Mouse (Mus musculus): ENCODE results near the gene Ccdc130. TPM values are rescaled to one million over a fixed set of nuclear protein-coding genes. Genes with fewer than 3 reads are reported as not detected.
A peak's percentile ranks its signal among the peaks of the same experiment; 100 is the strongest.

Ccdc130 gene
- total RNA-seq, 2 experiments from 2014 or later, result 3.3 to 22.1 TPM

DNA sequence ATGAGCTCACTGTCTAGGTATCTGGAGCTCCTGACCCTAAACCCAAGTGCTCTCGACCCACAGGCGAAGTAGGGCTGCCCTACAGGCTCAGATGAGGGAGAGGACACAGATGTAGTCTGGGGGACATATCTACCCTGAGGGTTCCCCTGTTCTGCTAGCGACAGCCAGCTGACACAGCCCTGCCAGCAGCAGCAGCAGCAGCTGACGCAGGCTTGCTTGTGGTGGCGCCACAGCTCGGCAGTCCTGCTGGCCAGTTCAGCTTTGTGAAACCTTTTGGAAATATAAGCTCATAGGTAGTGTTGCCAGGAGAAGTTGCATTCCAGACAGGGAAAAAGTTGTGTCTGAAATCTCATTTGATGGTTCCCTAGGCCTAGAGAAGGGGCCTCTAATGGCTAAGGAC lies 29.0 kb downstream of the Ccdc130 start:
- ATAC-seq (replicated peaks; ENCODE audit: low FRiP score, poor library complexity, severe bottlenecking), result no peak

DNA sequence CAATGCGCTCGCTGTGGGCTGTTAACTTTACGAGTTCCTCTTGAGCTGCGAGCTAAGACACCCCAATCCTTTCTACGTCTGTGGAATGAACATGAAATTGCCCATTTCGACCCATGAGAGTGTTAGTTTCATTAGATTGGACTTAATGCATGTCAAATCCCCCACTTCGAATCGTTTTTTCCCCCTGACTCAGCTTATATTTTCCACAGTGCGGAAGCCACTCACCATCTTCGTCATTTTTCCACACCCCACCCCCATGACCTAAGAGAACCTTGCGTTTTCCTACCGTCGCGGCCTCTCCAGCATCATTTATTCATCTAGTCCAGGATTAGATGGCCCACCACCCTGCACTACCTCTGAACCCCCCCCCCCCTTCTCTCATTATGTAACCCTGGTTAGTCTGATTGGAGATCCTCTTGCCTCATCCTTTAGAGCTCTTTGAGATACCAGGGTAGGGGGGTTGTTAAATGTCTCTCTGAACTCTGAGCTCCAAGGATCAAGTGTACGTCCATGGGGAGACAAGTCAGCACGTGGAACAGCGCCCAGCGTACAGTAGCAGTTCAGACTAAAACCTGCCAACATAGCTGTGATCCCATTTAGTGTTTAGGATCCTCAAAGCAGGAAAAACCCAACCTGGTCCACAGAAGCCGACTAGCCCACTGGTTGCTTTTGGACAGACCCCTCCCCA lies 32.5 kb downstream of the Ccdc130 start:
- peak; percentile 7 for ATAC-seq (replicated peaks; ENCODE audit: low FRiP score, poor library complexity, severe bottlenecking)

DNA sequence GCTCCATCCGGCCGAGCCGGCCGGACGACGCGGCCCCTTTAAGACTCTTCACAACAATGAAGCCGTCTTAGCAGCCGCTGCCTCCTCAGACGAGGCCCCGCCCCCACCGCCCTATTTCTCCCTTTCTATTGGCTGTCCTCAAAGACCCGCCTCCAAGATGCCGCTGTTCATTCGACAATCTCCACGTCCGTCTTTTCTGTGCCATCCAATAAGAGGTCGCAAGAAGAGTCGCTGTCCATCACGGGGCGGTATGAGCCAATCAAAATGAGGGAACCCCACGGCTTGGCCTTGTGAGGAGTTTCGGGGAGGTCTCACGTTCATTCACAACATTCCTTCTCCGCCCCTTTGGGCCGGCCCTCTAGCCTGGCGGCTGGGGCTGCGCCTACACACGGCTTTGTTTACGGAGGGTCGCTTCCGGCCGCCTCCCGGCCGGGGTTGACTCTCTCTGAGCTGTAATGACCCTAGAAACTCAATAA lies 33.1 kb downstream of the Ccdc130 start, which contains the start of gene Zswim4:
Gene Zswim4 (minus strand): TSS at position 58 of the 476 bp plus-strand sequence.
- ATAC-seq (replicated peaks; ENCODE audit: low FRiP score, poor library complexity, severe bottlenecking), result peak; percentile 95

DNA sequence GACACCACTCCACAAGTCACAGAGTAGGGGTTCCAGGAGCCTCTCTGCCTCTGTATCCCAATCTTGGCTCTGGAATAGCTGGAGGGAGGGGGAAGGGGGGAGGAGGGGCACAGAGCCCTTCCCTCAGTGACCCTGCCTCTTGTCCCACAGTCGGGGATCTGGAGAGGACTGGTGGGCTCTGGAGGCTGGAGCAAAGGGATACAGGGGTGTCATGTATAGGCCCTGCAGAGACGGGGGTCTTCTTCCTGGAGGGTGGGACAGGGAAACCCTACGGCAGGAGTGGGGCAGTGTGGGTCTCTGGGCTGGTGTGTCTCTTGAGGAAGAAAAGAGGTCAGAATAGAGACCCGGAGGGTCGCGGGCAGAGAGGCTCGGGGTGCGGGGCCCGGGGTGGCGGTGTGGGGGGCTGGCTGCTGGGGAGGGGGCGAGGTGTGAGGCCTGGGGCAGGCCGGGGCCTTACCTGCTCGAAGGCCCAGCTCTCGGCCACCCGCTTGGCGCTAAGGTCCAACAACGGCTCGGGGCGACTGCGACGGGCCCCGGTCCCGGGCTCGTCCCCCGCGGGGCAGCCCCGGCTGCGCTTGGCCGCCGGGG lies 33.7 kb downstream of the Ccdc130 start:
- ATAC-seq (replicated peaks; ENCODE audit: low FRiP score, poor library complexity, severe bottlenecking), result no peak

DNA sequence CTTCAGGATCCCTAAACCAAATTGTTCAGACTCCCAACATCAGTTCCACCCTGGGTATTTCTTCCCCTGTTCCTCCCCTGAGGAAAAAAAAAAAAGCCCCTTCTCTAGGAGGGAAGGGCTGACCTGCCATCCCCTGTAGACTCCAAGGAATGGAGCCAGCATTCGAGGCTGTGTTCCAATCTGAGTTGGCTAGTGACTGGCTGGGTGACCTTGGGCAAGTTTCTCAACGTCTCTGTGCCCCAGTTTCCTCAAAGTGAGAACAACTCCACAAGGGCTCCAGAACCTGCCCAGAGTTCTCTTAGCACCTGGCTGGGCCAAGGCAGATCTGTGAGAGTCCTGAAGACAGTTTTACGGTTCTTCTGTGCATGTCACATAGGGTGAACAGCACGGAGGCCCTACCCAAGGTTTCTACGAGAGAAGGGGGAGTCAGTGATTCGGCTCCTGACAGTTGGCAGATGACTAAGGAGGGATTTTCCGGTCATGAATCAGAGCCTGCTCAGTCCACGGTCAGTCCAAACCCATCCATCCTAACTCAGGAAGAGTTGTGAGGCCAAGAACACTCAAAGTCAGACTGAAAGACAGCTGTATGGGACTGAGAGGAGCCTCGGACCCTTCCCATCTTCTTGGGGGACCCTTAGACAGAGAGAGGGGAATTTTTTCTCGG lies 34.3 kb downstream of the Ccdc130 start:
- no peak for ATAC-seq (replicated peaks; ENCODE audit: low FRiP score, poor library complexity, severe bottlenecking)

DNA sequence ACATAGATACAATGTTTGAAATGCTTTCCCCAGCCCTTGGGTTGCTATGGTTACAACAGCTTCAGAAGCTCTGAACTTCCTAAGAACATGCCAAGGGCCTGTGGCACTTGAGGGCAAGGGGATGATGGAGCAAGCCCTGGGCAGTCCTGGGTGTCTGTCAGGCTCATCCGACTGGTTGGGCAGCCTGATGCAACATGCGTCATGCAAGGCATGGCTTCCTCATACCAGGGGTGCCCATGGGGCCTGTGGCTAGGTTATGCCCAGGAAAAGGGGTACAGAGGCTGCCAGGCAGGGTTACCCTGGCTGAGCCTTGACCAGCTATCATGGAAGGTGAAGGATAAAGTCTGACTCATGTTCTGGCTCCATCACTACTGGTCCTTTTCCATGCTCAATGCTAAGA lies 37.1 kb downstream of the Ccdc130 start:
- no peak for ATAC-seq (replicated peaks; ENCODE audit: low FRiP score, poor library complexity, severe bottlenecking)

DNA sequence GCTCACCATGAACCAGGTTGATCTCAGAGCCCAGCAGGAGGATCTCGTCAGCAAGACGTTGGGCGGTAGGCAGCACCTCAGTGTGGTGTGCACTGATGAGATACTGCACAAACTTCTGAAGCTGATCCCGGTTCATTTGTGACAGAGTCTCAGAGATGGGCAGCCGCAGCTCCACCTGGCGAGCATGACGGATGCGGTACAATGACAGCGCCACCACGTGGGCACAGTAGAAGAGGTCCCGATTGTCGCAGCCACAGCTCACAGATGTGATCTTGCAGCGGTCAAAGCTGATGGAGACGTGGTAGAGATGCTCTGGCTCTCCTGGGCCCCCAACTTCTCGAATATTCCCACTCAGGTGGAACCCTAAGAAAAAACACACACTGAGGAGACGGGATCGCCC lies 39.4 kb downstream of the Ccdc130 start:
- ATAC-seq (replicated peaks; ENCODE audit: low FRiP score, poor library complexity, severe bottlenecking), result no peak

DNA sequence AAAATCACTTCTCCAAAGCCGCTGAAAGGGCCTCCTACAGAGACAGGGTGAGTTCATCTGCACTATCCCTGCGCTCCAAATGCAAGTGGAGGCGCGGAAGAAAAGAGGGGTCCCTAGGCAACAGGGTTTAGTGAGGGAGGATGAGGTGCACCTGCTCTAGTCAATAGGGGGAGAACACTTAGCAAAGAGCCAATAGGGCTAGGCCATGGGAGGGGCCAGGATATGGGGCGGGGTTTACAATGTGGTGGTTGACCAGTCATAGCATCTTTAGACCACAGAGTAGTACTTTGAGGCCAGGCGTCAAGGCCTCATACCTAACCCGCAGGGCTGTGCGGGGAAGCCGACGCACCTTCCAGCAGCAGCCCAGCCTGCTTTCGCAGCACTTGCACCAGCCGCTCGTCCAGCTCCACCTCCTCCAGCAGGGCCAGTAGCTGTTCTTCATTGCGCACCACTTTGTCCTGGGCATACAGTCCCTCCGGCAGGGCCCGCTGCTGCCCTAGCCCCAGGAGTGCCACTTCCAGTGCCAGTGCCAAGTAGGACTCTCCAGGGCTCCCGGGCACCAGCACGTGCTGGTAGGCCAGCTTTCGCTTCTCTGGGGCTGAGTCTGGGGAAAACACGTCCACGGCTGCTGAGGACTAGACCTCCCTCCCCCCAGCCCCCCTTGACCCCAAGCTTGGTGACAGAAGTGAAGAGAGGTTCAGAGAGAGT lies 46.7 kb downstream of the Ccdc130 start:
- no peak for ATAC-seq (replicated peaks; ENCODE audit: low FRiP score, poor library complexity, severe bottlenecking)

DNA sequence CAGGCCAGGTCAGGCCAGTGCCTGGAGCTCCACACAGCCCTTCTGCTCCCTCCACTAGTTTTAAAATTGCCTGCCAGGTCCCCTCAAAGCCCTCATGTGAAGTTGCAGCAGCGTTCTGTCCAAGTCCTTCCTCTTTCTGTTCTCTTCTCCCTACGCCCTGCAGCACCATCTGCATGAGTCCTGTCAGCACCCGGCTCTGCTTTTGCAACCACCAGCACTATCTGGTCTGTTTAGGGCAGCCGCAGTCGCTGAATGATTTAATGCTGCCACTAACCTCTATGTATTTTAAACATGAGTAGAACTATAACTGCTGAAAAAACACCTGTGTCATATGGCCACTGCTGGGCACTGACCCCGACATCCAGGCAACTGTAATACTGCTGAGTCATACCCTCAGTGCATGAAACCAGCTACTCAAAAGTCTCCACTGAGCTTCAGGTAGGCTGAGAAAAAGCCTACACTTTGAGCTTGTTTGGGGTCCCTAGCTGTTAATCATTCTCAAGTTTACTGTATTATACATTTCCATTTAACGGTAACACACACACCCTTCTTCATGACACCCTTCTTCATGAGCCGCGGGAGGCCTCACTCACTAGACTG lies 47.5 kb downstream of the Ccdc130 start:
- peak; percentile 65; the same call in 1 of the 2 replicates for ATAC-seq (replicated peaks; ENCODE audit: low FRiP score, poor library complexity, severe bottlenecking)

DNA sequence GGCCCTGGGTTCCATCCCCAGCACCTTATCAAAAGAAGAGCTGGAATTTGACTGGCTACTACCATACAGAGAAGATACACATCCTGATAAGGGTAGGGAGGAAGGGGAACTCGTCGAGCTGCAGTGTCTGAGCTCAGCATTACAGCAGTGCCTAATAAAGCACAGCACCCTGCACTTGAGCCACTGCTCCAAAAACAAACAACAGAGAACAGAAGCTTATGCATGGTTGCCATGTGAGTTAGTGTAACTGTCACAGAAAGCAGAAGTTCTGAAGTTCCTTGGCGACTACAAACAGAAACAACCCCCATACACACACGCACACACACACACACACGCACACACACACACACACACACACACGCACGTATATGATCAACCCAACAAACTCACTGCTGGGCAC lies 50.1 kb downstream of the Ccdc130 start:
- no peak for ATAC-seq (replicated peaks; ENCODE audit: low FRiP score, poor library complexity, severe bottlenecking)

DNA sequence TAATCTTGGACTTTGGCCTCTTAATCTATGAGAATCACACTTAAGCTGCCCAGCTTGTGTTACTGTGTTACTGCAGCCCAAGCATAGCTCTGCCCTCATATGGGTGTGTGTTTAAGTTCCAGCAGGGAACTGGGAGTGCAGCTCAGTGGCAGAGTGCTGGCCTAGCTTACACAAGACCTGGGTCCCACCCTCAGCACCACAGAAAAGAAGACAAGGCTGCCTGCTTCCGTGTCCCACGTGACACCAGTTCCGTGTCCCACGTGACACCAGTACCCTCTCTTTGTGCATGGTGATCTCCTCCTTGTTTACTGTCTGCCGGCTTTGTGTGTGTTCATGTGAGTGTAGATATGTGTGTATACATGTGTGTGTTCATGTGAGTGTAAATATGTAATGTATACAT lies 52.0 kb downstream of the Ccdc130 start:
- no peak for ATAC-seq (replicated peaks; ENCODE audit: low FRiP score, poor library complexity, severe bottlenecking)

DNA sequence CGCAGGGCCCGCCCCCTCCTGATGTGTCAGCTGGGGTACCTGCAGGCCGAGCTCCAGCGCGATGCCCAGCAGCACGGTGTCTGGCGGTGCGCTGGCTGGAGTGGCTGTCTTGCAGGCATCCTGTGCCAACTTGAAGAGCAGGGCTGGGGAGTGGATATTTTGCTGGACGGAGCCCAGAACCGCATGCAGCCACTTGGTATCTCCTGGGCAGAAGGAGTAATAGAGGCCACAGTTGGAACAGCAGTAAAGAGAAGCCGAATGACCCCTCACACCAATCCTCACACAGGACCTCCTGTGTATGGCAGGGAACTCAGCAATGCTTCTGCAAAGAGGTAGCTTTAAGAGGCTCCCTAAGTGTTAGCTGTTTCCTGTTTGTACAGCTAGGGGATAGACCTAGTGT lies 53.0 kb downstream of the Ccdc130 start:
- ATAC-seq (replicated peaks; ENCODE audit: low FRiP score, poor library complexity, severe bottlenecking), result no peak

DNA sequence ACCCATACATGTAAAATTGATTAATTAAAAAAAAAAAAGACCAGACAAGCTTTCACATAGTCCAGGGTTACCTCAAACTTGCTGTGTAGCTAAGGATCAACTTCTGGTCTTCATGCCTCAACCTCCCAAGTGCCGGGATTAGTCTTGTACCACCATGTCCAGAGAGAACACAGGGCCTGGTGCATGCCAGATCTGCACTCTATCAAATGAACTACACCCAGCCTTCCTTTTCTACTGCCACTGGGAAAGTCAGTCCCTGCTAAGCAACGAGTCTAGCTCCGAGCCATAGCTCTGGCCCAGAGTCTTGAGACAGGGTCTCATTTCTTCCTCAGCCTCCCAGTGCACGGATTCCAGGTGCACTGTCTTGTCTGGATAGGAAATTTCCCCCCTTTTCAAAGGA lies 56.9 kb downstream of the Ccdc130 start:
- ATAC-seq (replicated peaks; ENCODE audit: low FRiP score, poor library complexity, severe bottlenecking), result no peak

DNA sequence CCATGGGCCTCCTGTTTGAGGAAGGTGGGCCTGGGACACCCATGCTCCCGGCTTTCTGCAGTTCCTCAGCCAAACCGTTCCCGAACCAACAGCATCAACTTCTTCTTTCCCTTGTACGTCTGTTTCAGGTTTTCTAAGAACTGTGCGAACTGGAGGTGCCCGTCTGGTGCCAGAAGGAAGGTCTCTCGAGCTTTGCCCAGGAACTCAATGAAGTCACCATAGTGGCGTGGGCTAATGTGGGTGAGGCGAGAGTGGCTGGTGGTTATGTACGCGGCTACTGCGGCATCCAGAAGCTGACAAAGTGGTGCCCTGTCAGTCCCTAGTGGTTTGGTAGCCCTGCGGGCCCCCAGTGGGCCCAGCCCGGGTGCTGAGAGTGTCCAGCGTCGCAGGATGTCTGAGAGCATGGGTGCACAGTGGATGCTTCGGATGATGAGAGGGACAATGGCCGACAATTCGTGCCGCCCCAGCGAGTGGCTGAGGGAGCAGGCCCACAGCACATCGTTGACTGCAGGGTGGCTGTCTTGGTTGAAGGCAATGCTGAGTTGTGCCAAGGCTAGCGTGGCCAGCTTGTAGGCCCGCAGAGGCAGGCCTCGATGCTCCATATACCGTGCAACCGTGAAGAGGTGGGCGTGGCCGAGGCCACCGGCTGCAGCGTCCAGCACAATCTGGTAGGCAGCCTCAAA lies 58.2 kb downstream of the Ccdc130 start:
- ATAC-seq (replicated peaks; ENCODE audit: low FRiP score, poor library complexity, severe bottlenecking), result no peak

DNA sequence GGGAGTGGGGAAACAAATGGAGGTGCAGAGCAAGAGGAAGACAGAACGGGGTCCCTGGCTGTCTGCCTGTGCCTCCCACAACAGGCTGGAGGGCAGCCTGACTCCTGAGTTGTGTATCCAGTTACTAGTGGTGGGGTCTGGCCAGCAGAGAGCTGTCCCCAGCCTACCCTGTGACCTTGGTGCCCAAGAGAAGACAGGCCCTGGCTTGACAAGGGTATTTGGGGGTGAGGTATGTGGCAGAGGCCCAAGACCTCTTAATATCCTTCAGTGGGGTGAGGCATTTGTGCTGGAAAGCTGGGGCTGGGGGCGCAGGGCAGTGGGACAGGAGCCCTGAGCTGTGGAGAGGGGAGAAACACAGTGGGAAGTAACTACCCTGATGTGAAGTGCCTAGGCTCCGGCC lies 59.0 kb downstream of the Ccdc130 start:
- ATAC-seq (replicated peaks; ENCODE audit: low FRiP score, poor library complexity, severe bottlenecking), result no peak

DNA sequence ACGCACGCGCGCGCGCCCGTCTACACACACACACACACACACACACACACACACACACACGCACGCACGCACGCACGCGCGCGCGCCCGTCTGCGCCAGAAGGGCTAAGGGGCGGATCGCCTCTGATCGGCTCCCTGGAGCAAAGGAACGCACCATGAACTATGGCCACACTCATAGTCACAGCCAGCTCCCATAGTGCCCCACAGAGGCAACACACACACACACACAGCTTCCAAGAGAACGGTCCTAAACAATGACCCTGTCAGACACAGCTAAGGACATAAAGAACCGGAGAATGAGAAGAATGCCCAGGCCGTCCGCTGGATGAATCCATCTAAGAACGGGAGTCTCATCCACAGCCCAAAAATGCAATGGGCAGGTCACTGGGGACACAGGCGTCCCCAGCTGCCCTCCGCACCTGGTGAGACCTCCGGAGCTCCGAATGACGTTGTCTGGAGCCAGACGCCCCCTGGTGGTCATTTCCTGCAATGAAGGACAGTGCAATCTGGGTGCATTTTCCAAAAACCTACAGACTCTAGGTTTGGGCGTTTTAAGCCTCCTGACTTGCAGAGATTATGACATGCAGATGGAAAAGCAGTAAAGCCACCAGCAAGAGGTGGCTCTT lies 59.9 kb downstream of the Ccdc130 start:
- ATAC-seq (replicated peaks; ENCODE audit: low FRiP score, poor library complexity, severe bottlenecking), result peak; percentile 61; the same call in 1 of the 2 replicates

DNA sequence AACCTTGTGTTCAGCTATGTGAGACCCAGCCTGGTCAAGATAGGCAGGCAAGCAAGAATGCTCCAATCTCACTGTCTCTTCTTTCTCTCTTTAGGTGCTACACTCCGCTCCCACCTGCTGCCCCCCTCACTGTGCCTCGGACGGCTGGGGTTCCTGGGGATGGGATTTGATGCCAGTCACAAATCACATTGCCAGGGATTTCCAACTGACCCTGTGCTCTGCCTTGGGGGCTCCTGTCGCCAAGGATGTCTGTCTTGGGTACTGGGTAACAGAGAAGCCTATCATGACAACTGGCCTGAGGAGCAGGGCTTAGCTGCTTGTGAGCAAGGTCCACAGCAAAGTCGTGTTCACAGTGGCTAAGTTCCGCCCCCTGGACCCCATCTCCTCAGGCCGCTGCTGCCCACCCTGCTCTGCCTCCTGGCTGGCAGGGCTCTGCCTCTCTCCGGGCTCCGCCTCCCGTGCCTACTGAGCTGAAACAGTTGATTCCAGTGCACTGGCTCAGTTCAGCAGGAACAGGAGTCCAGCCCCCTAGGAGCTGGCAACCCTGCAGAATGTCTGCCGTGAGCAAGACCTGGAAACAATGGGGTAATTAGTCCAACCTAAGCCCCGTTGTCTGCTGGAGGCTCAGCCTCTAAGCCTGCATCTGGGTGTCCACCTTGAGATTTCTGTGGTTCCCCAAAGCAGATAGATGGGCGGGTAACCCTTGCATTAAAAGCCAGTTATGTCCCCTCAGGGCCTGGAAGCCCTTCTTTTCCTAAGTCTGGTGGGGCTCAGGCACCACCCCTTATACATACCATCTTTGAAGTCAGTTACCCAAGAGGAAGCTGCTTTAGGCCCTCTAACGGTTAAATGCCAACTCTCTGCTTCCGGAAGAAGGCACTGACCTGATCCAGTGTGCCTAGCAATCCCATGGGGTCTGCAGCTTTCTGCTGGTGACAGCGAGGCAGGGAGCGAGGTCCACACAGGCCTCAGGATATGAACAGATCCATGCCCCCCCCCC lies 61.5 kb downstream of the Ccdc130 start:
- ATAC-seq (replicated peaks; ENCODE audit: low FRiP score, poor library complexity, severe bottlenecking), result no peak

DNA sequence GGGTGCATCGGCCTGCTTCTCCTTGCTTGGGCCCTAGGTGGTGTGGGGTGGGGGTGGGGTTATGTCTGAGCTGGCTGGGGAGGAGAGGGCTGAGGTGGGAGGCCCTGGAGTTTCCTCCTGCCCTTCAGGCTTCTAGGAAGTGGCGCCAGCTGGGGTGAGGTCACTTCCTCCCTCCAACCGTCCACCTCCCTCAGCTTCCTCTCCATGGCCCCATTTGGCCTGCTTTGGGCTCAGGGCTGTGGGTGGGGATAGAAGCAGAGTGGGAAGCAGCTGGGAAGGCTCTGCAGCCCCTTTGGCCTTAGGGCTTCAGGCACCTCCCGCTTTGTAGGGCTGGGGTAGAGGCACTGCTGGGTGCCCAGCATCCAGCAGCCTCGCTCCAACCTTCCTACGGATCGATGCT lies 62.4 kb downstream of the Ccdc130 start:
- no peak for ATAC-seq (replicated peaks; ENCODE audit: low FRiP score, poor library complexity, severe bottlenecking)

All from erythroblast, adult 5-6 weeks (primary cell).